Mouse (Mus musculus) cerebellum, adult 11 months (tissue): Measurements from ENCODE around the gene Sumo2.
A peak's percentile ranks its signal among the peaks of the same experiment; 100 is the strongest.
"Not testable (repeated sequence)": the region's sequence is repeated elsewhere in the genome, so short reads cannot be mapped to it uniquely, and the experiment has no call there.

Experiments used
- DNase-seq: peaks from one replicate; pipeline ENCODE4 v3.0.0; 2022

Gene Sumo2

DNA sequence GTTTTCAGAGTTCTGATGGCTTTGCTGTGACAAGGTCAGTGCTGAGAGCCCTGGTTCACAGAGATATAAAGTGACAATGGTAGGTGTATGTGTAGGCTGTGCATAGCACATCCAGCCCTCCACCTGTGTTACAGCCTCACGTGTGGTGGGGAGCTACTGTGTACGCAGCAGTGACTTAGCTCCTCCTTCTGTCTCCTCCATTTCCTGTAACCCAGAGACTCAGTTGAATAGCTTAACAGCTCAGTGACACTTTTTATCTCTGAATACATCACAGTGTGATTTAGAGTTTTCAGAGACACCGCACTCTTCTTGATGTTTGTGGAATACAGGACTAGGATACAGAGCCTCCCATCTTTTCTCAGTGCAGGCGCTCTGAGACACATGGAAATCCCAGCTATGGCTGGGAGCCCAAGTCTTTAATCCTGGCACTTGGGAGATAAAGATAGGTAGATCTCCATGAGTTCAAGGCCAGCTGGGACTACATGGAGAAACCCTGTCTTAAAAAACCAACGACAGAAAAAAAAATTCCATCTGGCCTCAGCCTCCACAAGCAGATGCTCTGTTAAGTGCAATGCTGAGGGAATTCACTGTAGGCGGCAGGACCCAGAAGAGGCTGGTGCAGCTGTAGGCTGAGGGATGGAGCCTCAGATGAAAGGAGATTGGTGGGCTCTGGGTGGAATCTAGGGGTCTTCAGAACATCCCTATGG, 54.4 kb downstream of the Sumo2 start:
- DNase-seq = no peak

DNA sequence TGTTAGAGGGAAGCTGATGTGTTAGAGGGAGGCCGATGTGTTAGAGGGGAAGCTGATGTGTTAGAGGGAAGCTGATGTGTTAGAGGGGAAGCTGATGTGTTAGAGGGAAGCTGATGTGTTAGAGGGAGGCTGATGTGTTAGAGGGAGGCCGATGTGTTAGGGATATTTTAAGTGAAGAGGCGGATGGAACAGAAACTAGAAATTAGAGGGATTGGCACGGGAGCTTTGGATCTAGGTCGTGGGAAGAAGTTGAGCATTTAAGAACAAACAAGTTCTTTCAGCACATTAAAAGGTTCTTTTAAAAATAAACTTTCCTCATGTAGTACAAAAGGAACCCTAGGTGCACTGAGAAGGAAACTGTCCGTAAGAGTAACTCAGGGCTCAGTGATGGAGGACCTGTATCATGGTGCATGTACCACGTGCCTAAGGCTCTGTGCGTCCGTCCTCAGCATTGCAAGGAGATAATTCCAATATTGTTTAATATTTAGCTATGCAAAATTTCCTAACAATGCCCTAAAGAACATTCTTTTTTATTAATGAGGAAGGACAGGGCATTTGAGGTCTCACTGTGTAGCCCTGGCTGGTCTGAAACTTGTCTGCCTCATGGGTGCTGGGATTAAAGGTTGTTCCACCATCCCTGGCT, 57.7 kb downstream of the Sumo2 start:
- no peak for DNase-seq

DNA sequence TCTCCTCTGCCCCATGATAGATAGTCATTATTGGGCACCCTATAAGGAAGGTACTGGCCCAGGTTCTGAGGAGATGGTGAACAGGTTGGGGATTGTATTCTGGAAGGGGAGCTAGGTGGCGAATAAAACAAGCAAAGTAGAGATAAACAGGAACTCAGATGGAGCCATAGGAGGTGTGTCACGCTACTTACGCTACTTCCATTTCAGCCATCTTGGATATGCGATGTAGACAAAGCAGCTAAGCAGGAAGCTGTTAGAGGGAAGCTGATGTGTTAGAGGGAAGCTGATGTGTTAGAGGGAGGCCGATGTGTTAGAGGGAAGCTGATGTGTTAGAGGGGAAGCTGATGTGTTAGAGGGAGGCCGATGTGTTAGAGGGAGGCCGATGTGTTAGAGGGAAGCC, 58.7 kb downstream of the Sumo2 start:
- not testable (repeated sequence) for DNase-seq

DNA sequence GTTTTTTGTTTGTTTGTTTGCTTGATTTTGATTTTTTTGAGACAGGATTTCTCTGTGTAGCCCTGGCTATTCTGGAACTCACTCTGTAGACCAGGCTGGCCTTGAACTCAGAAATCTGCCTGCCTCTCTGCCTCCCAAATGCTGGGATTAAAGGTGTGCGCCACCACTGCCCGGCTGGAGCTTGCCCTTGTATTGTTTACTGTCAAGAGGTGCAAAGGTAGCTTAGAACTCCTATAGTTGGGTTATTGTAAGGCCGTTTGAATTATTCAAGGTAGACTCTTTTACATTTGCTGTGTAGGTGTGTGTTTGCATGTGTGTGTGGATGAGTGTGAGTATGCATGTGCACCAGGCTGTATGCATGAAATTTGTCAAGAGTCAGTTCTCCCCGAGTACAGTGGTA, 59.4 kb downstream of the Sumo2 start:
- DNase-seq = not testable (repeated sequence)

DNA sequence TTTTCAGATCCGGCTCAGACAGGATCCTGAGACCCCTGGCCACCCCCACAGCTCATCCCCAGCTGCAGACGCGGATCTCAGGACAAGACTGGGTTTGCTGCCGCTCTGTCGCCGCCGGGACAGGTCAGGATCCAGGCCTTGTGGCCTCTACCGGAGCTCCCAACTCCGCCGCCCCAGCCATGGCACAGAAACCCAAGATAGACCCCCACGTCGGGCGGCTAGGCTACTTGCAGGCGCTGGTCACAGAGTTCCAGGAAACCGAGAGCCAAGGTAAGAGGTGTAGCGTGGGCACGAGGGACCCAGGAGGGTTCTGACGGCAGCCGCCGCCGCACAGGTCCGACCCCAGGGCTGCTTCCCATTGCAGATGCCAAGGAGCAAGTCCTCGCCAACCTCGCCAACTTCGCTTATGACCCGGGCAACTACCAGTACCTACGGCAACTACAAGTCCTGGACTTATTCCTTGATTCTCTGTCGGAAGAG, 60.3 kb downstream of the Sumo2 start:
- DNase-seq = no peak

DNA sequence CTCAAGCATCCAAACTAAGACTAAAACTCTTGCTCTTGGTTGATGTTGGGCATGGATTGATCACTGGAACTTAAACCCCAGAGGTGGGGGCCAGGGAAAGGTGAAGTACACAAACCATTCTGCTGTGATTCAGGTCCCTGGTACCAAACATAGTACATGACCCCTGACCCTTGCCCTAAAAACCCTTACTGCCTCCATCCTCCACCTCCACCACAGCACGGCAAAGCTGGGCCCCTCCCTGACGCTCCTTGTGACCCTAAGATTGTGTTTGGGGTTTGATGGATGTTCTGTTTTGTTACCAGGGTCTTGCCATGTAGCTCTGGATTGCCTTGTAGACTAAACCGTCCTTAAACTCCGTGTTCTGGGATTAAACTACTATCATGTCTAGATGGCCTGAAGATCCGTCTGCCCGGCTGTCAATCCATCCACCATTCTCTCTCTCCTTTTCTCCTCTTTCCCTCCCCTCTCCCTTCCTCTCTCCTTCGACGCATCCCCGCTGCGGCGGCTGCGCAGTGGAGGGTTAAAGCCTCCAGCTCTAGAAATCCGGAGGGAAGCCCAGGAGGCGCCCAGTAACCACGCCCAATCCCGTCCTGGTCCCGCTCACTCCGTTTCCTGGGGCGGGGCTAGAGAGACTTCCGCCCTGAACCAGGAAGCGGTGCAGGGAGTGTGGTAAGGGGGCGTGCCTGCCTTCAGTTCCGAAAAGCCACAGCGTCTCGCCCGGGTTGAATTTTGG, 60.9 kb downstream of the Sumo2 start, which contains the start of gene Armc7:
Gene Armc7, plus strand, starts transcription at position 643 of the 733 bp plus-strand sequence.
- peak; percentile 92 for DNase-seq

DNA sequence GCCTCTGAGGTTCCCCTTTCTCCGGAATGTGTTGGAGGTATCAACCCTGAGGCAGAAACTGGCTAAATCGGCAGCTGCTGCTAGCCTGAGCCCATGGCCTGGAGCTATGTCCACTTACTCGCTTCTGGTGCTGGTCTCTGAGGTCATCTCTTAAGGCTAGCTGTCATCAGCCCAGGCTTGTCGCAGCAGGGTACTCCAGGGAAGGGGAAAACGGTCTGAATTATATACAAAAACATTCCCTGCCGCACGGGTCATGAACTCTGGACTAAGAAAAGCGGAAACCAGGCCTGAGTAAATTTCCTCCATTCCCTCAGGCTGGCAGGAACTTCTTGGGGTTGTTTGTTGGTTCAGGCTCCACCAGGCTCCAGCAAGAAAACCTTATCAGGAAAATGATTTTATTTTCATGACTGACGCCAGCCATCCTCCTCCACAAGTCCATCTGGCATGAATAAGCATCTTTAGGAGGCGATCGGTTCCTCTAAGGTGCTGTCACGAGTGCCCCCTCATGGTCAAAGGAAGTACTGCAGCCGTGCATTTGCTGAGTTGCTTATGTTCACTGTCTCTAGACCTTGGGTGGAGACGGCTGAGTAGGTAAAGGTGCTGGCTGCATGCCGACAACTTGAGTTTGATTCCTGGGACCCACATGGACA, 62.3 kb downstream of the Sumo2 start:
- DNase-seq = peak; percentile 97
